Mouse (Mus musculus): ENCODE data around the gene Trappc3. TPM values are rescaled to one million over a fixed set of nuclear protein-coding genes. Genes with fewer than 3 reads are reported as not detected.
A peak's percentile ranks its signal among the peaks of the same experiment; 100 is the strongest.

Trappc3 gene
- total RNA-seq, 2 experiments from 2014 or later, result 45.6 to 49.3 TPM

GRCm38 (mm10) chr4:126269292-126269691 lies 7.2 kb downstream of the Trappc3 start:
- DNase-seq, result no peak
- intact Hi-C loops (cut with DNase I), result loop anchor here (5.0 kb wide), 1 partner anchor 182 kb away; no protein-coding TSS in a partner anchor

- intact Hi-C loops (cut with DNase I), result no loop called here
- no peak for DNase-seq
Observed at GRCm38 (mm10) chr4:126273753-126274152, 11.6 kb downstream of the Trappc3 start.

GRCm38 (mm10) chr4:126275081-126275480 lies 13.0 kb downstream of the Trappc3 start:
- no peak for DNase-seq
- intact Hi-C loops (cut with DNase I), result no loop called here

- peak in 1 of 2 experiments; percentile 67 for DNase-seq
- intact Hi-C loops (cut with DNase I), result no loop called here
Observed at GRCm38 (mm10) chr4:126275681-126276131, 13.6 kb downstream of the Trappc3 start.

- intact Hi-C loops (cut with DNase I), result loop anchor here (1.0 kb wide), 1 partner anchor 31 kb away; no protein-coding TSS in a partner anchor
- peak; percentile 56 to 76 for DNase-seq
Observed at GRCm38 (mm10) chr4:126277906-126278564, 15.9 kb downstream of the Trappc3 start.

- DNase-seq, result no peak
- intact Hi-C loops (cut with DNase I), result loop anchor here (1.0 kb wide), 1 partner anchor 31 kb away; no protein-coding TSS in a partner anchor
Observed at GRCm38 (mm10) chr4:126278565-126278915, 16.4 kb downstream of the Trappc3 start.

GRCm38 (mm10) chr4:126278961-126279360 lies 16.8 kb downstream of the Trappc3 start:
- DNase-seq, result no peak
- intact Hi-C loops (cut with DNase I), result loop anchor here (1.0 kb wide), 1 partner anchor 30 kb away; no protein-coding TSS in a partner anchor

GRCm38 (mm10) chr4:126281706-126282105 lies 19.6 kb downstream of the Trappc3 start:
- no peak for DNase-seq
- intact Hi-C loops (cut with DNase I), result no loop called here

- DNase-seq, result no peak
- intact Hi-C loops (cut with DNase I), result no loop called here
Observed at GRCm38 (mm10) chr4:126283582-126283981, 21.5 kb downstream of the Trappc3 start.

- intact Hi-C loops (cut with DNase I), result no loop called here
Observed at GRCm38 (mm10) chr4:126286492-126286891, 24.4 kb downstream of the Trappc3 start, which contains the start of gene Col8a2. Col8a2 (plus strand) TSS chr4:126286793.

GRCm38 (mm10) chr4:126287302-126287995 lies 25.3 kb downstream of the Trappc3 start:
- DNase-seq, result no peak
- intact Hi-C loops (cut with DNase I), result no loop called here

More at GRCm38 (mm10) chr4:126286492-126286891, 24.4 kb downstream of the Trappc3 start, which contains the start of gene Col8a2:
- DNase-seq, result peak in 1 of 2 experiments; percentile 54

GRCm38 (mm10) chr4:126288085-126288666 lies 26.1 kb downstream of the Trappc3 start:
- DNase-seq, result no peak
- intact Hi-C loops (cut with DNase I), result no loop called here

GRCm38 (mm10) chr4:126290314-126290713 lies 28.2 kb downstream of the Trappc3 start:
- no peak for DNase-seq
- intact Hi-C loops (cut with DNase I), result no loop called here

- intact Hi-C loops (cut with DNase I), result no loop called here
- DNase-seq, result no peak
Observed at GRCm38 (mm10) chr4:126291196-126291595, 29.1 kb downstream of the Trappc3 start.

GRCm38 (mm10) chr4:126295152-126295551 lies 33.0 kb downstream of the Trappc3 start:
- no peak for DNase-seq
- intact Hi-C loops (cut with DNase I), result no loop called here

- intact Hi-C loops (cut with DNase I), result no loop called here
- DNase-seq, result no peak
Observed at GRCm38 (mm10) chr4:126295937-126296336, 33.8 kb downstream of the Trappc3 start.

GRCm38 (mm10) chr4:126296617-126297101 lies 34.5 kb downstream of the Trappc3 start:
- peak; percentile 82 to 87 for DNase-seq
- intact Hi-C loops (cut with DNase I), result no loop called here

- no peak for DNase-seq
- intact Hi-C loops (cut with DNase I), result loop anchor here (10.0 kb wide), 1 partner anchor 76 kb away; no protein-coding TSS in a partner anchor
Observed at GRCm38 (mm10) chr4:126300916-126301583, 38.9 kb downstream of the Trappc3 start.

- no peak for DNase-seq
- intact Hi-C loops (cut with DNase I), result loop anchor here (10.0 kb wide), 1 partner anchor 77 kb away; no protein-coding TSS in a partner anchor
Observed at GRCm38 (mm10) chr4:126301584-126302309, 39.6 kb downstream of the Trappc3 start.

All from heart, postnatal 14 days (tissue).